Mouse (Mus musculus) embryonic facial prominence, embryonic 14.5 days (tissue): ENCODE results near the gene Fndc10. TPM values are rescaled to one million over a fixed set of nuclear protein-coding genes. Genes with fewer than 3 reads are reported as not detected.
"Not testable (repeated sequence)": the region's sequence is repeated elsewhere in the genome, so short reads cannot be mapped to it uniquely, and the experiment has no call there.

ENCODE experiments used
- ATAC-seq: fragments of 200-750 bp; cut with Nextera tagmentation; 2 replicates; pipeline ENCODE4 v1.8.0; 2017; ENCODE audit warnings: low read depth, moderate number of reproducible peaks, moderate TSS enrichment
- DNase-seq: peaks from one replicate; pipeline ENCODE4 v3.0.0-alpha.2; 2015; ENCODE audit warnings: low spot score
- H3K27ac ChIP-seq: fragments of 300-500 bp; sonication (generic); replicated peaks from 2 replicates; pipeline ENCODE4 v1.5.1; 2014; ENCODE audit warnings: low read depth, mild to moderate bottlenecking, low read length, moderate library complexity
- H3K27me3 ChIP-seq: fragments of 300-500 bp; sonication (generic); replicated peaks from 2 replicates; pipeline ENCODE4 v1.6.1; 2014; ENCODE audit warnings: low read length; ENCODE audit not compliant: control insufficient read depth, insufficient read depth
- H3K36me3 ChIP-seq: fragments of 300-500 bp; sonication (generic); 2 replicates; pipeline ENCODE4 v1.6.1; 2014; ENCODE audit warnings: low read length, mixed read lengths; ENCODE audit not compliant: control insufficient read depth, insufficient read depth
- H3K4me1 ChIP-seq: fragments of 300-500 bp; sonication (generic); 2 replicates; pipeline ENCODE4 v1.6.1; 2014; ENCODE audit warnings: antibody characterized with exemption, low read length; ENCODE audit not compliant: control insufficient read depth, insufficient read depth
- H3K4me2 ChIP-seq: fragments of 300-500 bp; sonication (generic); 2 replicates; pipeline ENCODE4 v1.6.1; 2014; ENCODE audit warnings: low read depth, mild to moderate bottlenecking, low read length, moderate library complexity, mixed read lengths
- H3K4me3 ChIP-seq: fragments of 300-500 bp; sonication (generic); 2 replicates; pipeline ENCODE4 v1.5.1; 2014; ENCODE audit warnings: low read depth, mild to moderate bottlenecking, low read length
- H3K9ac ChIP-seq: fragments of 300-500 bp; sonication (generic); 2 replicates; pipeline ENCODE4 v1.6.1; 2014; ENCODE audit warnings: low read depth, mild to moderate bottlenecking, low read length, moderate library complexity, mixed read lengths
- H3K9me3 ChIP-seq: fragments of 300-500 bp; sonication (generic); 2 replicates; pipeline ENCODE4 v1.6.1; 2016; ENCODE audit warnings: low read length; ENCODE audit not compliant: control insufficient read depth
- WGBS: fragments of 180-500 bp; shearing (Covaris S2); extraction: QIAGEN DNeasy Blood & Tissue Kit; methylation state at CpG from one replicate; pipeline ENCODE4 v1.1.7; 2014; 5-methylcytosine and 5-hydroxymethylcytosine counted together
- polyA plus RNA-seq: library from polyadenylated mRNA; unstranded; fragments of >200 nt; fragmentation: Nextera tagmentation; extraction: Ambion mirVana; gene quantifications from 2 replicates; pipeline ENCODE4 v1.2.1, GENCODE M21; 2014

Gene Fndc10
- polyA plus RNA-seq, 1 experiment from 2014 or later, result 6.3 TPM

GRCm38 (mm10) chr4:155670236-155670635, 23.9 kb upstream of the Fndc10 start:
- not testable (repeated sequence) for DNase-seq, H3K9ac ChIP-seq, H3K4me3 ChIP-seq, H3K4me1 ChIP-seq, H3K4me2 ChIP-seq, H3K9me3 ChIP-seq, H3K27me3 ChIP-seq, H3K27ac ChIP-seq, ATAC-seq, H3K36me3 ChIP-seq
- 64% methylated on average over 4 of the region's 4 CpGs for WGBS

- Histone ChIP-seq H3K27ac (no peak overlapping the region), H3K36me3 (no peaks in the 10 kb centered on the region), H3K27me3 (no peaks in the 10 kb centered on the region), H3K4me2 (no peak overlapping the region), H3K9me3 (no peaks in the 10 kb centered on the region), H3K4me3 (no peak overlapping the region), H3K4me1 (0 out of 2 replicates have a peak, but pooled peaks cover 5% of the 10 kb centered on the region), H3K9ac (no peak overlapping the region)
- WGBS, result 61% methylated on average over 2 of the region's 2 CpGs
- ATAC-seq (no peak), DNase-seq (no peak)
Measured at GRCm38 (mm10) chr4:155672082-155672481, 22.1 kb upstream of the Fndc10 start.

- Histone ChIP-seq H3K4me1 (no peaks in the 10 kb centered on the region), H3K27me3 (no peaks in the 10 kb centered on the region), H3K27ac (no peak overlapping the region), H3K9ac (no peak overlapping the region), H3K36me3 (no peaks in the 10 kb centered on the region), H3K9me3 (no peaks in the 10 kb centered on the region), H3K4me2 (no peak overlapping the region), H3K4me3 (no peak overlapping the region)
- DNase-seq (no peak), ATAC-seq (no peak)
- 79% methylated on average over 2 of the region's 2 CpGs for WGBS
Measured at GRCm38 (mm10) chr4:155675991-155676390, 18.2 kb upstream of the Fndc10 start.

GRCm38 (mm10) chr4:155683670-155684277, 10.4 kb upstream of the Fndc10 start:
- H3K27ac ChIP-seq, H3K4me1 ChIP-seq, H3K36me3 ChIP-seq, H3K27me3 ChIP-seq, H3K4me2 ChIP-seq, ATAC-seq, DNase-seq, H3K9me3 ChIP-seq, H3K4me3 ChIP-seq, H3K9ac ChIP-seq: not testable (repeated sequence)
- 89% methylated on average over 15 of the region's 19 CpGs for WGBS

- 79% methylated on average over 4 of the region's 4 CpGs for WGBS
- H3K9me3 ChIP-seq, H3K4me1 ChIP-seq, H3K9ac ChIP-seq, H3K27ac ChIP-seq, H3K4me3 ChIP-seq, H3K4me2 ChIP-seq, DNase-seq, ATAC-seq, H3K27me3 ChIP-seq, H3K36me3 ChIP-seq: not testable (repeated sequence)
Measured at GRCm38 (mm10) chr4:155687764-155688163, 6.4 kb upstream of the Fndc10 start.

GRCm38 (mm10) chr4:155690571-155691375, 3.4 kb upstream of the Fndc10 start:
- no peaks in the 10 kb centered on the region for H3K9me3 ChIP-seq
- H3K4me2 ChIP-seq, result no peak overlapping the region
- DNase-seq, result no peak
- peaks cover 8% of the 10 kb centered on the region for H3K4me1 ChIP-seq
- H3K36me3 ChIP-seq, result no peaks in the 10 kb centered on the region
- ATAC-seq, result no peak
- H3K9ac ChIP-seq, result no peak overlapping the region
- H3K27me3 ChIP-seq, result no peaks in the 10 kb centered on the region; the same call in 1 of the 2 replicates
- WGBS, result 81% methylated on average over 12 of the region's 12 CpGs
- no peak overlapping the region for H3K27ac ChIP-seq
- H3K4me3 ChIP-seq, result no peak overlapping the region

- no peaks in the 10 kb centered on the region for H3K36me3 ChIP-seq
- H3K9ac ChIP-seq, result no peak overlapping the region
- H3K9me3 ChIP-seq, result no peaks in the 10 kb centered on the region
- H3K27me3 ChIP-seq, result no peaks in the 10 kb centered on the region; the same call in 1 of the 2 replicates
- WGBS, result 94% methylated on average over 3 of the region's 3 CpGs
- DNase-seq (no peak), ATAC-seq (no peak)
- H3K4me3 ChIP-seq, result no peak overlapping the region
- no peak overlapping the region for H3K4me2 ChIP-seq
- H3K27ac ChIP-seq, result no peak overlapping the region
- peaks cover 16% of the 10 kb centered on the region for H3K4me1 ChIP-seq
Measured at GRCm38 (mm10) chr4:155692421-155692820, 1.7 kb upstream of the Fndc10 start.

GRCm38 (mm10) chr4:155694482-155695401, 600 bp downstream of the Fndc10 start:
- Histone ChIP-seq H3K27me3 (no peaks in the 10 kb centered on the region; the same call in 1 of the 2 replicates), H3K4me3 (peak overlapping the region; percentile 75), H3K9ac (peak overlapping the region; percentile 78), H3K36me3 (no peaks in the 10 kb centered on the region), H3K9me3 (no peaks in the 10 kb centered on the region), H3K4me2 (peak overlapping the region; percentile 94), H3K27ac (peak overlapping the region; percentile 77), H3K4me1 (peaks cover 16% of the 10 kb centered on the region)
- DNase-seq (peak; percentile 82), ATAC-seq (peak; percentile 89)
- 3% methylated on average over 44 of the region's 92 CpGs for WGBS
